Mouse (Mus musculus): ENCODE results near the gene Map1b.

DNA sequence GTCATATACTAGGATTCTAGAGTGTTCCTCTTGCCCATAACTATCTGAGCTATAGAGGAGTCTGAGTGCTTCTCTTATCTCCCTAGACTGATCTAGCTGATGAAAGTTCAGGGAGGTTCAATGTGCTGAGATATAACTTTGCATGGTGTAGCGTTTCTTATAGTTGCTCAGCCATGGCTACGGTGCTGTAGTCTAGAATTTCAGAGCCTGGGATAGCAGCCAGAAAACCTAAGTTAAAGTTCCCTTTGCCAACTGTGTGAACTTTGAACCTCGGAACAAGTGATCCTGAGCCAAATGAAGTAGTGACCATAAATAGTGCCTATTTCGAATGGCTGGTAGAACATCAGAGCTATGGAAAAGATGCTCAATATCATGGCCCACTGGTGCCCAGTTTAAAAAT, 56.7 kb downstream of the Map1b start:
- TF ChIP-seq CTCF (IDR thresholded peaks at IDR 0.05) (no peak), EP300 (IDR thresholded peaks at IDR 0.05; ENCODE audit: insufficient read depth, low read depth, low read length) (no peak)

Data from heart, adult 2 months (tissue).